Mouse (Mus musculus): ENCODE results near the gene Rnf114.

GRCm38 (mm10) chr2:167565682-167566081 is 73.2 kb downstream of the Rnf114 start:
- no peak for TF ChIP-seq CTCF (IDR thresholded peaks at IDR 0.05; ENCODE audit: control insufficient read depth, insufficient read depth, low read length)
- no peak for TF ChIP-seq POLR2A (IDR thresholded peaks at IDR 0.05; ENCODE audit: borderline replicate concordance, control insufficient read depth, low read depth, low read length)
